In genomic region chr11:5954965-5955504, GRCm38 (mm10) we compare ENCODE assay signal across 8 mouse cellular contexts. TPM values are rescaled to one million over a fixed set of nuclear protein-coding genes. Genes with fewer than 3 reads are reported as not detected.
DNase-seq lines count a peak whose midpoint lies in the region; ATAC-seq and TF ChIP-seq lines count a peak whose summit lies in the region.

No protein-coding gene starts in this region.

- WGBS in hindbrain, embryonic 16.5 days, result 4% methylated on average over 7 of the region's 7 CpGs
- 5% methylated on average over 7 of the region's 7 CpGs for WGBS in liver, postnatal 0 days (ENCODE audit: insufficient replicate concordance)

- peak overlapping the region; percentile 86 for H3K9ac ChIP-seq in hindbrain, embryonic 16.5 days (ENCODE audit: low read depth, low read length)
- peak overlapping the region; percentile 91 for H3K9ac ChIP-seq in liver, postnatal 0 days (replicated peaks)

- peak overlapping the region; percentile 70 for H3K4me2 ChIP-seq in hindbrain, embryonic 16.5 days (ENCODE audit: low read length)
- peak overlapping the region; percentile 85 for H3K4me2 ChIP-seq in liver, postnatal 0 days (ENCODE audit: low read depth, low read length)

- peak; percentile 59 for TF ChIP-seq CTCF in liver, postnatal 0 days (IDR thresholded peaks at IDR 0.05; ENCODE audit: low read depth)

- peaks cover 19% of the 10 kb centered on the region for H3K4me1 ChIP-seq in hindbrain, embryonic 16.5 days (ENCODE audit: control insufficient read depth, insufficient read depth, low read depth, low read length)
- peaks cover 20% of the 10 kb centered on the region for H3K4me1 ChIP-seq in liver, postnatal 0 days (ENCODE audit: insufficient read depth)

- H3K27ac ChIP-seq in hindbrain, embryonic 16.5 days (ENCODE audit: low read depth, low read length), result peak overlapping the region; percentile 94
- peak overlapping the region; percentile 95 for H3K27ac ChIP-seq in liver, postnatal 0 days (ENCODE audit: low read depth)

- TF ChIP-seq EP300 in liver, postnatal 0 days (IDR thresholded peaks at IDR 0.05; ENCODE audit: low read depth), result no peak

- peak; percentile 39; the same call in 1 of the 2 replicates for ATAC-seq in frontal cortex, adult (ENCODE audit: low TSS enrichment)
- ATAC-seq in erythroblast, adult 5-6 weeks (replicated peaks; ENCODE audit: low FRiP score, poor library complexity, severe bottlenecking), result peak; percentile 76
- ATAC-seq in hindbrain, embryonic 16.5 days, result no peak; the same call in none of the 2 replicates
- peak; percentile 80 for ATAC-seq in liver, postnatal 0 days

- no peaks in the 10 kb centered on the region for H3K36me3 ChIP-seq in hindbrain, embryonic 16.5 days (ENCODE audit: control insufficient read depth, insufficient read depth, low read length)
- H3K36me3 ChIP-seq in liver, postnatal 0 days (replicated peaks; ENCODE audit: insufficient read depth, low read length), result peaks cover 8% of the 10 kb centered on the region

- H3K4me3 ChIP-seq in hindbrain, embryonic 16.5 days (ENCODE audit: low read length), result peak overlapping the region; percentile 71
- H3K4me3 ChIP-seq in liver, postnatal 0 days (ENCODE audit: low read depth, low read length), result peak overlapping the region; percentile 83

- no peaks in the 10 kb centered on the region for H3K9me3 ChIP-seq in hindbrain, embryonic 16.5 days (ENCODE audit: control insufficient read depth, low read length)
- H3K9me3 ChIP-seq in liver, postnatal 0 days (ENCODE audit: low read length), result no peaks in the 10 kb centered on the region

- H3K27me3 ChIP-seq in hindbrain, embryonic 16.5 days (replicated peaks; ENCODE audit: control insufficient read depth, insufficient read depth, low read length), result no peaks in the 10 kb centered on the region
- H3K27me3 ChIP-seq in liver, postnatal 0 days (ENCODE audit: insufficient read depth, low read length), result no peaks in the 10 kb centered on the region

- no peak for DNase-seq in frontal cortex, postnatal 14 days (ENCODE audit: low spot score in 2 of 2)
- peak; percentile 68 for DNase-seq in ES-CJ7 (ENCODE audit: low read depth, low spot score)
- peak; percentile 62 for DNase-seq in liver, postnatal 0 days
- DNase-seq in neural tube, embryonic 10.5 days (ENCODE audit: extremely low spot score, low spot score), result peak; percentile 51
- DNase-seq in right cerebral cortex, postnatal 14 days, result no peak

RNA-seq across cellular contexts. Expression of gene Ykt6, which starts 0.5 kb away (rescaled TPM):
- total RNA-seq in erythroblast, adult 5-6 weeks (2015; ENCODE audit: low replicate concordance), result 9.8 and 11.3 TPM in 2 replicates
- total RNA-seq in erythroblast, adult 5-6 weeks (2017; ENCODE audit: low replicate concordance), result 6.8 and 22.3 TPM in 2 replicates
- 98.9 and 99.7 TPM in 2 replicates for polyA plus RNA-seq in hindbrain, embryonic 16.5 days (2015; fragmentation: Nextera tagmentation; extraction: Ambion mirVana)
- 15.1 and 16.6 TPM in 2 replicates for polyA plus RNA-seq in liver, postnatal 0 days (2015; fragmentation: Nextera tagmentation; extraction: Ambion mirVana)

RNA-seq across cellular contexts. Expression of gene Gck, which starts 5.2 kb away (rescaled TPM):
- total RNA-seq in erythroblast, adult 5-6 weeks (2015; ENCODE audit: low replicate concordance), result not detected in 2 replicates
- total RNA-seq in erythroblast, adult 5-6 weeks (2017; ENCODE audit: low replicate concordance), result not detected in 2 replicates
- polyA plus RNA-seq in hindbrain, embryonic 16.5 days (2015; fragmentation: Nextera tagmentation; extraction: Ambion mirVana), result 5.7 and 6.6 TPM in 2 replicates
- polyA plus RNA-seq in liver, postnatal 0 days (2015; fragmentation: Nextera tagmentation; extraction: Ambion mirVana), result 0.66 and 1.3 TPM in 2 replicates

RNA-seq across cellular contexts. Expression of gene Myl7, which starts 56.5 kb away (rescaled TPM):
- total RNA-seq in erythroblast, adult 5-6 weeks (2015; ENCODE audit: low replicate concordance), result not detected in 2 replicates
- total RNA-seq in erythroblast, adult 5-6 weeks (2017; ENCODE audit: low replicate concordance), result not detected in 2 replicates
- polyA plus RNA-seq in hindbrain, embryonic 16.5 days (2015; fragmentation: Nextera tagmentation; extraction: Ambion mirVana), result 0.49 TPM in 1 of 2 replicates, not detected in the other
- 2.4 and 2.6 TPM in 2 replicates for polyA plus RNA-seq in liver, postnatal 0 days (2015; fragmentation: Nextera tagmentation; extraction: Ambion mirVana)

Comparison
In these comparisons a context has a peak if more than half of its experiments do, and no peak if none do; other contexts are left out.
1. DNase-seq: peak in ES-CJ7 (single experiment), liver, postnatal 0 days (single experiment) and neural tube, embryonic 10.5 days (single experiment); none in frontal cortex, postnatal 14 days (0 of 2) and right cerebral cortex, postnatal 14 days (single experiment).